Mouse (Mus musculus) cerebellum, adult 2 months (tissue): ENCODE results near the gene Foxd1. TPM values are rescaled to one million over a fixed set of nuclear protein-coding genes. Genes with fewer than 3 reads are reported as not detected.
A peak's percentile ranks its signal among the peaks of the same experiment; 100 is the strongest.

Experiments
- DNase-seq, 2 experiments: peaks; one replicate each; pipeline ENCODE4 v3.0.0; 2021
- H3K27ac ChIP-seq: fragments of 200-500 bp; 2 replicates; pipeline ENCODE4 v1.5.1; 2012; ENCODE audit warnings: low read length, control low read depth, inconsistent platforms; ENCODE audit not compliant: insufficient read depth
- H3K27me3 ChIP-seq: fragments of 200-500 bp; 2 replicates; pipeline ENCODE4 v1.6.1; 2012; ENCODE audit warnings: inconsistent platforms, mild to moderate bottlenecking, low read length, moderate library complexity; ENCODE audit not compliant: control insufficient read depth, insufficient read depth
- H3K4me1 ChIP-seq: fragments of 200-500 bp; 2 replicates; pipeline ENCODE4 v1.6.1; 2011; ENCODE audit warnings: low read length; ENCODE audit not compliant: control insufficient read depth, insufficient read depth
- H3K4me3 ChIP-seq: fragments of 200-500 bp; replicated peaks from 2 replicates; pipeline ENCODE3; 2011; ENCODE audit warnings: mild to moderate bottlenecking, low read depth, low read length, control low read depth; ENCODE audit not compliant: insufficient read depth
- CTCF ChIP-seq: fragments of 200-500 bp; IDR thresholded peaks from 2 replicates; pipeline ENCODE4 v1.5.1; 2011; ENCODE audit warnings: low read depth, mild to moderate bottlenecking, control low read depth, low read length, moderate library complexity, borderline replicate concordance; ENCODE audit not compliant: insufficient read depth
- POLR2A ChIP-seq: fragments of 200-500 bp; IDR thresholded peaks from 2 replicates; pipeline ENCODE4 v1.6.1; 2011; ENCODE audit warnings: low read length, control low read depth, borderline replicate concordance; ENCODE audit not compliant: insufficient read depth
- WGBS: fragments of 180-500 bp; shearing (Covaris S2); methylation state at CpG from one replicate; pipeline ENCODE4 v1.1.7; 2018; 5-methylcytosine and 5-hydroxymethylcytosine counted together
- polyA plus RNA-seq: library from polyadenylated mRNA; depleted of rRNA; stranded (reverse); fragments of >200 nt; gene quantifications from 2 replicates; pipeline ENCODE4 v1.2.3, GENCODE M21; 2012

Gene Foxd1
- polyA plus RNA-seq, 1 experiment = 0.49 TPM

DNA sequence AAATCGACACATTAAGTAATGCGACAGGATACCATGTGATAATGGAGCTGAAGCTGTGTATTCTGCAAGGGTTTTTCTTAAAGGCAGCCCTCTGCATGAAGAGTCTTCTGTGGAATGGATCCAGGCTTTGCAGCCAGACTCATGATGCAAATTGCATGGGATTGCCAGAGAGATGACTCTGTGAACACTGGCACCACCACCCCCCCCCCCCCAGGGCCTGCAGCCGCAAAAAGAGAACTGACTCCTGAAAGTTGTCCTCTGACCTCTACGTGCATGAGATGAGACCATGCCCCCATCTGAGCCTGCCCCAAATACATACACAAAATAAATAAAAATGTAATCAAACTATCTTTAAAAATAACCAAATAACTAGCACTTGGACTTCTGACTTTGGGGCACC is 4.6 kb upstream of the Foxd1 start:
- H3K4me1 ChIP-seq = no peaks in the 10 kb centered on the region
- TF ChIP-seq CTCF = no peak
- TF ChIP-seq POLR2A = no peak
- DNase-seq = no peak
- WGBS = 73% methylated on average over 4 of the region's 4 CpGs
- H3K4me3 ChIP-seq = no peak overlapping the region
- no peak overlapping the region for H3K27ac ChIP-seq
- H3K27me3 ChIP-seq = peaks cover 8% of the 10 kb centered on the region; the same call in 1 of the 2 replicates

- TF ChIP-seq POLR2A = no peak
- TF ChIP-seq CTCF = peak; percentile 18; the same call in 1 of the 2 replicates
- Histone ChIP-seq H3K4me1 (no peaks in the 10 kb centered on the region), H3K4me3 (no peak overlapping the region), H3K27me3 (peaks cover 19% of the 10 kb centered on the region; the same call in 1 of the 2 replicates), H3K27ac (no peak overlapping the region)
- 13% methylated on average over 8 of the region's 8 CpGs for WGBS
- no peak for DNase-seq
Observed at GRCm38 (mm10) chr13:98351527-98351926, 2.5 kb upstream of the Foxd1 start.

DNA sequence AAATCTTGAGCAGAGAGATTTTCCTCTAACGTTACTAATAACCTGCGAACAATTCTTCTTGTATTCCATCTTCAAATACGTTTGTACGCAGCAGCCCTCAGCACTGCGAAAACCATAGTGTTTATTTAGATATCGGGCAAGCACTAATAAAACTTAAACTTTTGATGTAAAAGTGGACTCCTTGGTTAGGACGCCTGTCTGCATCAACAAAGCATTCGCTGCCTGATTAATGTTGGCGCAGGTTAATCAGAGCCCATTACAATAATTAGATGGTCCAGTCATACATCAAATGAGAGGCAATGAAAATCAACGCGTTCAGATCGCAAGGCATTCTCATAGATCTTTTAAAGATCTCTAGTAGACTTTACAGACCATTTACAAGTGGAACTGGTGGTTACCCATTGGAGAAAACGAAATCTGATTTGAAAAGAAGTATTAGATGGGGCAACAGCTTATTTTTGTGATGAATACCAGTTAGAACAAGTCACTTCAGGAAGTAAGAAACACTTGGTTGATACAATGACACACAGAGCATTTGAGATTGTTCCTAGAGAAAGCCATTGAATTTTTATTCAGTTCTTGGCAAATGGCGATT is 1.6 kb upstream of the Foxd1 start:
- Histone ChIP-seq H3K4me3 (no peak overlapping the region), H3K27me3 (peaks cover 19% of the 10 kb centered on the region; the same call in 1 of the 2 replicates), H3K4me1 (no peaks in the 10 kb centered on the region), H3K27ac (no peak overlapping the region)
- TF ChIP-seq POLR2A = no peak
- DNase-seq = no peak
- 16% methylated on average over 14 of the region's 14 CpGs for WGBS

DNA sequence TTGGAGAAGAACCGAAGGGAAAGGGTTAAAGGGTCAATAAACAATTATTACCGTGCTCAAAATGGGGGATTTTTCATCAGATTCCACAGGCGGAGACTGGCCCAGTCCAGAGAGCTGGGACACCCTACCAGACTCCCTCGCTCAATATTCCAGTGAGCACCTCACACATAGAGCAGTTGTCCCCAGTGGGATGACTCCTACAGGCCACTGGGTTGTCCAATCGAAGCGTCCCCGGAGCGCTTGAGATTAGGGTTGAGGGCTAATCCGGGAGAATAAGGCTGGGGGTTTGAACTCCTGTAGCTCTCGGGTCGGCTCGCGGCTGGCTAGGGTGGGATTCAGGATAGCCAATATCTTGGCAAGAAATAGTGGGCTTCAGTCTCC is 343 bp upstream of the Foxd1 start:
- no peak for DNase-seq
- TF ChIP-seq CTCF (no peak), POLR2A (no peak)
- H3K27me3 ChIP-seq = peaks cover 22% of the 10 kb centered on the region; the same call in 1 of the 2 replicates
- H3K27ac ChIP-seq = no peak overlapping the region
- no peaks in the 10 kb centered on the region for H3K4me1 ChIP-seq
- WGBS = under 1% methylated on average over 13 of the region's 13 CpGs
- H3K4me3 ChIP-seq = no peak overlapping the region

GRCm38 (mm10) chr13:98354871-98355558 is 973 bp downstream of the Foxd1 start:
- no peak for TF ChIP-seq POLR2A
- TF ChIP-seq CTCF = no peak
- Histone ChIP-seq H3K4me1 (no peaks in the 10 kb centered on the region), H3K27ac (no peak overlapping the region), H3K4me3 (no peak overlapping the region), H3K27me3 (peaks cover 25% of the 10 kb centered on the region; the same call in 1 of the 2 replicates)
- 1% methylated on average over 94 of the region's 102 CpGs for WGBS
- DNase-seq = peak in 1 of 2 experiments; percentile 39

- TF ChIP-seq CTCF = no peak
- TF ChIP-seq POLR2A = no peak
- 1% methylated on average over 80 of the region's 81 CpGs for WGBS
- no peaks in the 10 kb centered on the region for H3K4me1 ChIP-seq
- H3K4me3 ChIP-seq = no peak overlapping the region
- H3K27me3 ChIP-seq = peaks cover 25% of the 10 kb centered on the region; the same call in 1 of the 2 replicates
- DNase-seq = no peak
- H3K27ac ChIP-seq = no peak overlapping the region
Observed at GRCm38 (mm10) chr13:98355559-98356111, 1.6 kb downstream of the Foxd1 start.

DNA sequence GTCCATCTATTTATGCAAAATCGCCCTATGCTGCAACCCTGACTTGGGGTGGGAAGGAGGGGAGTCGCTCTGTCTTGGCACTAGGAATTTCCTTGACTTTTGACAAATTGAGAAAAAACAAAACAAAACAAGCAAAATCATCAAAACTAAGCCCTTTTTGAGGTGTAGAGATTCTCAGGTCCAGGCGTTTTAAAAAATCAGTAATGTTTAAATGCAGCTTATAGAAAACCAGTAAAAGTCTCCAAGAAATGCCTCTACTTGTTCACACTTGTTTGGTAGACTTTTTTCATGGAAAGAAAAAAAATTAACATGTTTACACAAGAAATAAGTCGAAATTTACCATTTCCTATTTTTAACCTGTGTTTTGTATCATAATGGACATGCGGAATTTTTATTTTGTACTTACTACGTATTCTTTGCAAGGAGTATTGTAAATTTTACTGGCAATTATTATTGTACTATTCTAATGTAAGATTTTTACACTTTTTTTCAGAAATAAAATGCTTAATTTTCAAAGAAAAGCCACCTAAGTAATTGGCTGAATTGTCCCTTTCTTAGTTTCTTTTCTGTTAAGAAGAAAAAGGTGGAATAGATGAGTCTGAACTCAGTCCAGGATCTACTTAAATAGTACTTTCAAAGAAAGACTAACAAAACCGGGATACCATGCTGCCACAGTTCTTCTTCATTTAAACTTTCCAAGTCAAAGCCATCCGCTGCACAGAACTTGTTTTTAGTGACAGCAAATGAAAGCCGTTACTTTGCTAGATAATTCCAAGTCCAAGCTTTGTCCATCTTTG is 2.3 kb downstream of the Foxd1 start:
- H3K27ac ChIP-seq = no peak overlapping the region
- H3K27me3 ChIP-seq = peaks cover 25% of the 10 kb centered on the region; the same call in 1 of the 2 replicates
- no peaks in the 10 kb centered on the region for H3K4me1 ChIP-seq
- no peak for DNase-seq
- no peak overlapping the region for H3K4me3 ChIP-seq
- 8% methylated on average over 9 of the region's 9 CpGs for WGBS
- TF ChIP-seq POLR2A = no peak
- no peak for TF ChIP-seq CTCF
